Mouse (Mus musculus): ENCODE measurements around the gene Mrpl47.
"Not testable (repeated sequence)": the region's sequence is repeated elsewhere in the genome, so short reads cannot be mapped to it uniquely, and the experiment has no call there.

The Mrpl47 gene

DNA sequence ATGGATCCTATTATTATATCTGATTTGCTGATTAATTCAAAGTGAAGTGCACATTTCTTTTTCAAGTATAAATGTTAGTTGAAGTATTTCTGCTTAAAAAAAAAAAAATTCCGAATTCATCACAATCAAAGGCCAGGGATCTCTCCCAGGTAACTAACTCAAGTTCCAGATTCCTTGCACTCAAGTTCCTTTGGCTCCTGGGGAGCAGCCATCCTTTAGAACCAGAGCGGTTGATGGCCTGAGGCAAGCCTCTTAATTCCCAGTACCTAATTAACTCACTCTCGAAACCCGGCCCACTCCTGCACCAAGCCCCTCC lies 29.4 kb downstream of the Mrpl47 start:
- no peak for DNase-seq (ENCODE audit: low spot score in 2 of 2)

DNA sequence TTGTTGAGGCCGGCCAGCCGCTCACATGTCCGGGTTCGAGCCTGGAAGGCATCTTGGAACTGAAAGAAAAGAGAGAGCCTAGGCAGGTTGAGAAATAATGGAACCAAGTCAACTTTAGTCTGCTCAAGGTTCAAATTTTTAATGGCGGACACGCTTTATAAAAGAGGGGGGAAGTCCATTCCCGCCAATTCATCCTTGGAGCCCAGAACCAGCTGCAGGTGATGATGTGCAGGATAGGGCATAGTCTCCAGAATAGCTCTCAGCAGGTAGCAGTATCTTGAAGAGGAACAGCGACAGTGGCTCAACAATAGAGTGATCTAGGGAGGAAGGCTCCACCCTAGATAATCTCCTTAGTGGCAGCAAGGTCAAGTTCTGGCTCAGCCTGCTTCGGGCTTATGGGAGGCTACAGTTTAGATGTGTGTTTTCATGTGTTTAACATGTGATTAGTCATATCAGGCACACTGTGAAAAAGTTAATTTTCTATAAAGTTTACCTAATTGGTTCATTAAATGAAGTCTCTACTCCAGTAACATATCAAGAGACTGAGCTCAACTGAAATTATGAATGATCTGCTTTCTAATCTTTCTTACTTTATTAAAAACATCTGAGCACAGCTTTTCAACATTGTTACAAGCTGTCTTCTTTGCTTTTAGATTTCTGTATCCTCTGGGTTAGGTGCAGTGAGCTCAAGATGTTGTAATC lies 31.6 kb downstream of the Mrpl47 start, which contains the start of gene Actl6a:
Actl6a (plus strand) TSS at position 652 of the 702 bp plus-strand sequence.
- DNase-seq (ENCODE audit: low spot score in 2 of 2) = not testable (repeated sequence)

DNA sequence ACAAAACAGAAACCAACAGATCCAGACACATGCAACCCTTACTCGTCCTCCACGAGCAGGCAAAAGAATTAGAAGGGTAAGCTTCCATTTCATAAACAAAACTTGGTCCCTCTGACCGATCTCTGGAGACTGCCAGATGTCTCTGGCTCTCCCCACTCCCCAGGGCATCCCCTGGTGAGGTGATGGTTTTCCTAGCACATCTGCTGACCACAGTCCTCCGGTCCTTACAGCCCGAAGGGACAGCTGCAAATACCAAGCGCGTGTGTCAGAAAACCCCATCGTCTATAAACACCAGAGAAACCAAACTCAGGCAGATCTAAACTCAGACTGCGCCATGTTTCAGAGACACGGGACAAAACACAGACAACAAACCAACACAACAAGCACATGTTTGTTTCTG lies 32.8 kb downstream of the Mrpl47 start:
- DNase-seq (ENCODE audit: low spot score in 2 of 2) = not testable (repeated sequence)

DNA sequence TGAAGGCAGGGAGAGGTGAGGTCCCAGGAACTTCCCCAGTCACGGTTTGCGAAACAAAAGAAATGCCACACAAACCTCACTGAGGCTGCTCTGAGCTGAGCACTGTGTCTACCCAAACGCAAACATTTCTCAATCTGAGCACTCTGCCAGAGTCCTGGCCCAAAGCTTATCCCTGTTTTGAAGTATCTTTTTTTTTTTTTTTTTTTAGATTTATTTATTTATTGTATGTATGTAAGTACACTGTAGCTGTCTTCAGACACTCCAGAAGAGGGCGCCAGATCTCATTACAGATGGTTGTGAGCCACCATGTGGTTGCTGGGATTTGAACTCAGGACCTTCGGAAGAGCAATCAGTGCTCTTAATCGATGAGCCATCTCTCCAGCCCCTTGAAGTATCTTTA lies 33.4 kb downstream of the Mrpl47 start:
- not testable (repeated sequence) for DNase-seq (ENCODE audit: low spot score in 2 of 2)

DNA sequence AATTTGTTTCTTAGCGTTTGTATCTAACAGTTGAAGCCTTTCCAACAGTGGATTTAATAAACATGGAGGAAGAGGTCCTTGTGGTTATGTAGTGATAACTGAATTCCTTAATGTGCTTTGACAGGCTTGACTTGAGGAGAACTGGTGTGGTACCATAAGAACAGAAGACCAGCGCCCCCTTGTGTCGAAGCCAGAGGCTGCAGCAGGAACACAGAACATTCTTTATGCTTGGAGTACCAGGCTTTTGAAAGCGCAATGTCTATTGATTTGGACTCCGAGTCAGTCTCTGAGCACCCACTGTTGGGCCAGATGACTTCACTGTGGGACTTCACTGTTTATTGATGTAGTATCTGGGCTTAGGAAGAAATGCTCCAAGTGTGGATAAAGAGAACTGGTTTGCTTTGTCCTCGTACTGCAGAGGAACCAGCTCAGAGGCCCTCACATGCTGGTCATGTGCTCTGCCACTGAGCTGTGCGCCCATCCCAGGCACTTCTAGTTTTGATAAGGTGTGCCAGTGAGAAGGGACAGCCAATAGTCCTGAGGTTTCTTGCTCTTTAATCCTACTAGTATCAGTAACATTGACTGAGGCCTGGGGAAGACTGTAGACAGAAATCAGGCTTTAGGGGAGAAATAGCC lies 39.1 kb downstream of the Mrpl47 start:
- DNase-seq (ENCODE audit: low spot score in 2 of 2) = peak; percentile 64 to 81

DNA sequence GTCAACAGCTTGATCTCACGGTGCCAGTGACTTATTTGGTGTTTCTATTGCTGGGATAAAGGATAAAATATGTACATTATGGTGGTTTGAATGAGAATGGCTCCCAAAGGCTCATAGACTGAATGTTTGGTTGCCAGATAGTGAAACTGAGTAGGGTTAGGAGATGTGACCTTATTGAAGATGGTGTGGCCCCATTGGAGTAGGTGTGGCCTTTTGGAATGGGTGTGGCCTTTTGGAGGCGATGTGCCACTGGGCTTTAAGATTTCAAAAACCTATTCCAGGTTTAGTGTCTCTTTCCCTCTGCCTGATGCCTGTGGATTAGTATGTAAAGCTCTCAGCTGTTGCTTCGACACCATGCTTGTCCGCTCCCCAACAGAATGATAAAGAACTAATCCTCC lies 41.8 kb downstream of the Mrpl47 start:
- no peak for DNase-seq (ENCODE audit: low spot score in 2 of 2)

DNA sequence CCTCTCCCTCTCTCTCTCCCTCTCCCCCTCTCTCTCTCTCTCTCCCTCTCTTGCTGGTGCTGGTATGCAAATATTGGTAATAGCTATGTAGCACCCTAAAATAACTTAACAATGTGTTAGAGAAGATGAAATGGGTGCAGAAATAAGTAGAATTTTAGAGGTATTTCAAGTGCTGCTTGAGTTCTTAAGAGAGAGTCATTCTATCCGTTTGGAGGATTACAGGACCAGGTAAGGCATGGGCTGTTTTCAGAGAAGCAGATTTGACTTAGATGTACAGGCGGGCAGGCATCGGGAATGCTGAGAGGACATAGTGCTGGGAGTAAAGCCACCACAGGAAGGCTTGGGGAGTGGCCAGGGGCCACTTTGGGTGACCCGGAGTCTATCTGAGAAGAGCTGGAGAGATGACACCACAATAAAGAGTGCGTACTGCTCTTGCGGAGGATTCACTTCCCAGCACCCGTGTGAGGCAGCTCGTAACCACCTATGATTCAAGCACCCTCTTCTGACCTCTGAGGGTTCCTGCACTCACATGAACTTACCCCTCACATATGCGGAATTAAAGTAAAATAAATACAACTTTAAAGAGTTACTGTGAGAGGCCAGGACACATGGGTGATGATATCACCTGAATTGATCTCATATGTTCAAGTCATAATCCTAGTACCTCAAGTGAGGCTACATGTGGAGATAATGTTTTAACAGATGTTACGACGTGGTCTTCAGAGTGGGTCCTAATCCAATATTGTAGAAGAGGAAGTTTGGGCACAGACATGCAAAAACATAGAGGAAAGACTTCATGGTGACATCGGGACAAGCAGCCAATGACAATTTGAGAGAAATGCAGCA lies 42.4 kb downstream of the Mrpl47 start:
- DNase-seq (ENCODE audit: low spot score in 2 of 2) = no peak

DNA sequence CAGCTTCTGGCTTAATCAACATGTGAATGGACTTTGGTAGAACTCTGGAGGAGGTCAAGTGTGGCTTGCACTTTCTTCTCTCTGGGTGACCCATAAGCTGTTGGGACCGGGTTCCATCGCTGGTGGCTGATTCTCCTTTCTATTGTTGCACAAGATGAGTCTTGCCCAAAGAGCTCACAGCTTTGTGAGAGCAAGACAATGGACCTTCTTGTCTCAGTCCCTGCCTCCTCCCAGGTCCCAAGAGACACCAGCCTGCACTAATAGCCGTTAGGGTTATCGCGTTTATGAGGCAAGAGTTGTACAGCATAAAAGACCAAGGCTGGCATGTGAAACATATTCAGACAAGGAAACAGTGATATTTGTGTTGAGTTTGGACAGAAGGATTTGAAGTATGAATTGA lies 43.2 kb downstream of the Mrpl47 start:
- DNase-seq (ENCODE audit: low spot score in 2 of 2) = no peak

DNA sequence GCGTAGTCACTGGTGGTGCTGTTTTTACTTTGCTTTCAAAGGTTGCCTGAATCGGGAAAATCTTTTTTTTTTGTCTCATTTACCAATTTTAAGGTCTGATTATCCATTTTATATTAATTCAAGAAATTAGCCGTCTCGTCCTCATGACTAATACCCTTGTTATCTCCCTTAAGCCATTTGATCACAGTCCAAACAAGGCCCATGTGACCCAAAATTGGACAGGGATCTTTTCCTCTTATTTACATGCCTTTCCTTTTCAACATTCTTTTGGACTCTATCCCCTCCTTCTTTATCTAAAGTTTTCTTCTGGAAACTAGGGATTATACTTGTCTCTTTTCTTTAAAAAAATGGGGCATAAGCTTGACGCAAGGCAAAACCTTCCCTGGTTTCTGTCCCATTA lies 45.6 kb downstream of the Mrpl47 start:
- DNase-seq (ENCODE audit: low spot score in 2 of 2) = no peak

DNA sequence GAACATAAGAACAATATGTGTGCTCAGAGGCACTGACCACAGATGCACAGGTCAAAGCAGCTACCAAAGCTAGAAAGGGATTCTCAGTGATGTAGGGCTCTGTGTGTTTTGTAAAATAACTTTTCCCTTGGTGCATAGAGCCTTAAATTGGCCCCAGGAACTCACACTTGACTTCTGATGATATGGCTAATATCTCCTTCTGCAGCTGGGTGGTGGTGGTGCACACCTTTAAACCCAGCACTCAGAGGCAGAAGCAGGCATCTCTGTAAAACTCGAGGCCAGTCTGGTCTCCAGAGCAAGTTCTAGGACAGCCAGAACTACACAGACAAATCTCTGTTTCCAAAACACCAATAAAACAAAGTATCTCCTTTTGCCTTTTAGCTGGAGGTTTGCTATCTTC lies 46.5 kb downstream of the Mrpl47 start:
- DNase-seq (ENCODE audit: low spot score in 2 of 2) = no peak

DNA sequence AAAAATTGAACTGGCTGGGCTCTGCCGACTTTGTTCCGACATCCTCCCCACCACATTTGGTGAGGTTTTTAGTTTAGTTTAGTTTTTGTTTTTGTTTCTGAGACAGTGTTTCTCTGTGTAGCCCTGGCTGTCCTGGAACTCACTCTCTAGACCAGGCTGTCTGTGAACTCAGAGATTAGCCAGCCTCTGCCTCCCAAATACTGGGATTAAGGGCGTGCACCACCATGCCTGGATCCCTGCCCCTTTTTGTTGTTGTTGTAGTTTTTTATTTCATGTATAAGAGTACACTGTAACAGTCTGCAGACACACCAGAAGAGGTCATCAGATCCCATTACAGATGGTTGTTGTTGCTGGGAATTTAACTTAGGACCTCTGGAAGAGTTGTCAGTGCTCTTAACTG lies 47.4 kb downstream of the Mrpl47 start:
- DNase-seq (ENCODE audit: low spot score in 2 of 2) = no peak

DNA sequence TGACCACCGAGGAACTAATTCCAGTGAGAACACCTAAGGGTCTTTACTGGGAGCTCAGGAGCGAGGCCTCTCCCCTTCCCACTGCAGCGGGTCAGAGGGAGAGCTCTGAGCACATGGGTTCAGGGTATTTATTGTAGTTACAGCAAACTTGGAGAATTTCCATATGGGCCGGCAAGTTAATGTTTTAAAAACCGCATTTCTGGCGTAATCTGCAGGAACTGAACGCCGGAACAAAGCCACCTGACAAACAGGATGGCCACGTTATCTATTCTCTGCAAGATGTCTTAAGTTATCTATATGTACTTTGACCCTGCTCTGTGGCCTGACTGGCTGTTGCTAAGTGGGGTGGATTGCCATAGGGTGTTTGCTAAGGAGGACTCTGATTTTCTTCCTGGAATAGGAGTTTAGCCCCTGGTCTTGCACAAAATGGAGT lies 47.8 kb downstream of the Mrpl47 start:
- DNase-seq (ENCODE audit: low spot score in 2 of 2) = no peak

DNA sequence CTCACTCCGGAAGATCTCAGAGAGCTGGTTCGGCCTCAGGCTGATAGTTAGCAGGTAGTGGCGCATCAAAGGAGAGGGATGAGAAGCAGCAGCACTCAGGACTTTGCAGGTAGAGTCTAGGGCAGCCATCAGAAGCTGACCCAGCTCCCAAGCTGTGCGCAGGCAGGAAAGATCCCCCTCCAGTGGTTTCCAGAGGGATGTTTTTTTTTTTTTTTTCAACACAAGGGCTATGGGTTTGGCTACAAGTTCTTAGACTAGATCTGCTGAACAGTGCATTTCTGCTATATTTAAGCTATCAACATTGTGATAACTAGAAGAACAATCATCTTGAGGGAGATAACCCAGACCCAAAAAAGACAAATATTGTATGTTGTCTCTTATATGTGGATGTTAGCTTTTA lies 50.2 kb downstream of the Mrpl47 start:
- no peak for DNase-seq (ENCODE audit: low spot score in 2 of 2)

DNA sequence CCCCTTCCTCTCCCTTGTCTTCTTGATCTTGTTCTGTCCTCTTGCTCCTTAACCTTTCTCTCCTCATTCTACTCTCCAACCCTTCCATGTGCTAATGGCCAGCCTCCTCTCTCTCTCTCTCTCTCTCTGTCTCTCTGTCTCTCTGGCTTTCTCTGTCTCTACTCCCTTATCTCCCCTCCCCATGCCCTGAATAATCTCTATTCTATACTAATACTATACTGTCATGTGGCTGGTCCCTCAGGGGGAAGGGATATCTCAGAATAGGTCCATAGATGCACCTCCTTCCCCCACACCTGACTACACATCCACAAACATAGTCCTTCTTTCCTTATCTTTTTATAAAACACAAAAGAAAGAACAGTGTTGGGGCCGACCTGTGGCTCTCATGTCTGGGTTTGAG lies 50.9 kb downstream of the Mrpl47 start:
- DNase-seq (ENCODE audit: low spot score in 2 of 2) = no peak

DNA sequence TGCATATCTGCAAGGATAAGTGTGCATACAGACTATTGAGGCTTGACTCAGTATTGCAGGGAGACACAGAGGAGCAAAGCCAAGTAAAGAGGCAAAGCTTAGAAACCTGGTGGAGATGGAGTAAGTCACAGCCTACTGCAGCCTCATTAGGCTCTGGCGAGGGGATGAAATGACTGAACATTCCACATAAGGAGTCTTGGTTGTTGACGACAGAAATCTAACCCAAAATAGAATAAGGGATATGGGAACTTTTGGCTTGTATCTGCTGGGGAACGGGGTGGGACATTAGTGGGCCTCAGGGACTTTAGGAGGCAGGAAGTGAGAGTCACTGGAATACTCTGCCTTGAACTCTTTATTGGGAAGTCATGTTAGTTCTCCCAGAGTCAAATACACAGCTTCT lies 52.8 kb downstream of the Mrpl47 start:
- no peak for DNase-seq (ENCODE audit: low spot score in 2 of 2)

DNA sequence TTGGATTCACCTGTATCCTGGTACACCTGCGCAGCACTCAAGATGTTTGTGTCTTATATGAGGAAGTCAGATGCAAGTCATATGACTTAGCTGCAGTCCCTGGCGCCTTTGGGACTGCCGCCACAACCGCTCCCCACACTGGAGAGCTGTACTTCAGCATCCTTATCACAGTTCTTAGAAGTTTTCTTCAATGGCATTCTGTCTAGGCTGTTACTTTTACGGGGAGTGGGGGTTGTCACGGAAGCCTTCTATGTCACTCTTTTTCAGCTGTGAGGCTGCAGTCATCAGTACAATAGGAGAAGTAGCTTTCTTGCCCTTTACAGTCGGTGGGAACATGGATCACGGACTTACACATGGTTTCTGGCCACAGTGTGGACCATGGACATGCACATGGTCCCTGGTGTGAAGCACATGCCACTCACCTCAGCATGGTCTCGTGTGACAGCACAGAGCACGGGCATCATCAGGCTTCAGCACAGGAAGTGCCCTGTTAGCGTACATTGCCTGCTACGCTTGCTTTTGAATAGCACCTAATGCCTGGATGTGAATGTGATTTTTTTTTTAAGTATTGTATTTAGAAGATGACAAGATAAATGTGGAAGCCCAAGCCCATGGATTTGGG lies 54.4 kb downstream of the Mrpl47 start:
- DNase-seq (ENCODE audit: low spot score in 2 of 2) = no peak

DNA sequence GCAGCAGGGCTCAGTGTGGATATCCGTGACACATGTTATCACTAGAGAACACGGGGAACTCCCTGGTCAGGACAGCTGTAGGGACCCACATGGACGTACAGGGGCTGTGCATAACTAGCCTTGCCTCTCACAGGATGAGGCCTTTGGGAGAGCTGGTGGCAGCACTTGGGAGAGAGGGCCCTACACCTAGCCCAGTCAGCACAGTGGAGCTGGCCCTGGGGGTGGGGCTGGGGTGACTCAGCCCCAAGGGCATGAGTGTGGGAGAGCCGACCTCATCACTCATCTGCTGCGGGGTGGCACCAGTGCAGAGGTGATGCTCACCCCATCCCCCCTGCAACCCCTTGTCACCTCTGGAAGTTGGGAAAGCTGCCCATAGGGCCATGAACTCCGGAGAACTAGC lies 61.0 kb downstream of the Mrpl47 start:
- no peak for DNase-seq (ENCODE audit: low spot score in 2 of 2)
